Mouse (Mus musculus) ES-Bruce4 (cell line): ENCODE data around the gene Grb14. TPM values are rescaled to one million over a fixed set of nuclear protein-coding genes. Genes with fewer than 3 reads are reported as not detected.

Experiments
- H3K27ac ChIP-seq: 2 replicates; pipeline ENCODE4 v1.5.1; 2012; ENCODE audit warnings: low read length, inconsistent platforms; ENCODE audit not compliant: insufficient read depth
- H3K27me3 ChIP-seq: 2 replicates; pipeline ENCODE4 v1.6.1; 2012; ENCODE audit warnings: mild to moderate bottlenecking, low read length, inconsistent platforms; ENCODE audit not compliant: control insufficient read depth, poor library complexity, insufficient read depth, severe bottlenecking
- H3K36me3 ChIP-seq: 2 replicates; pipeline ENCODE4 v1.6.1; 2012; ENCODE audit warnings: inconsistent platforms, mild to moderate bottlenecking, low read length, moderate library complexity; ENCODE audit not compliant: control insufficient read depth, poor library complexity, insufficient read depth, severe bottlenecking
- H3K4me1 ChIP-seq: one replicate; pipeline ENCODE4 v1.8.1; 2011; ENCODE audit warnings: low read length; ENCODE audit not compliant: control insufficient read depth, insufficient read depth
- H3K4me3 ChIP-seq: 2 replicates; pipeline ENCODE4 v1.5.1; 2011; ENCODE audit warnings: low read depth, mild to moderate bottlenecking, low read length
- H3K9ac ChIP-seq: 2 replicates; pipeline ENCODE4 v1.6.1; 2012; ENCODE audit warnings: low read depth, mild to moderate bottlenecking, inconsistent platforms; ENCODE audit not compliant: poor library complexity, severe bottlenecking
- H3K9me3 ChIP-seq: replicated peaks from 2 replicates; pipeline ENCODE4 v1.6.1; 2012; ENCODE audit warnings: mild to moderate bottlenecking, low read length, inconsistent platforms; ENCODE audit not compliant: control insufficient read depth, poor library complexity, insufficient read depth, severe bottlenecking
- CTCF ChIP-seq: IDR thresholded peaks from one replicate; pipeline ENCODE4 v1.8.1; 2011; ENCODE audit warnings: low read depth, low read length
- EP300 ChIP-seq: IDR thresholded peaks from 2 replicates; pipeline ENCODE4 v1.6.1; 2011; ENCODE audit warnings: low read depth, low read length; ENCODE audit not compliant: insufficient read depth
- POLR2A ChIP-seq: IDR thresholded peaks from one replicate; pipeline ENCODE4 v1.8.1; 2011; ENCODE audit warnings: low read length; ENCODE audit not compliant: insufficient read depth
- polyA plus RNA-seq: library from polyadenylated mRNA; stranded (reverse); fragments of >200 nt; gene quantifications from 2 replicates; pipeline ENCODE4 v1.2.4, GENCODE M21; 2011; ENCODE audit warnings: low read depth; ENCODE audit not compliant: missing spikeins, insufficient read depth, insufficient read length

Gene Grb14
- polyA plus RNA-seq, result 3.2 and 3.4 TPM in 2 replicates

DNA sequence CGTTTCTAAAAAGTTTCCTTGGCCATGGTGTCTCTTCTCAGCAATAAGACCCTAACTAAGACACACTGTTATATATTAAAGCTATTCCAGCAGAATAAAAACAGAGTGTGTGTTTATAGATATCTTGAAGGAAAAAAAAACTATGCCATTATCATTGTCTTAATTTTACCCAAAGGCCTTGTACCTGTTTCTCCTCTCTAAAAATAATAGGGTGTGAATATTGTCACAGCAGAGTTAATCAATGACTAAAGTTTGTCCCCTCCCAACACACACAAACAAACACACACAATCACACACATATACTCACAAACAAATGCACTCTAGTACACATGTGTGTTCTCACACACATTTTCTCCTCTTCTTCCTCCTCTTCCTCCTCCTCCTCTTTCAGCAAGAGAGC is at the start of gene Grb14:
Gene Grb14 (minus strand): TSS at position 101 of the 400 bp plus-strand sequence.
- H3K9ac ChIP-seq, result no peak within 1 kb of the TSS
- no peaks in the 10 kb centered on the region for H3K9me3 ChIP-seq
- no peak within 1 kb of the TSS for H3K27ac ChIP-seq
- TF ChIP-seq EP300 (no peak), POLR2A (no peak), CTCF (no peak)
- no peak within 1 kb of the TSS for H3K4me3 ChIP-seq
- H3K27me3 ChIP-seq, result peaks cover 2% of the 10 kb centered on the region; the same call in 1 of the 2 replicates
- no peaks in the 10 kb centered on the region for H3K4me1 ChIP-seq
- no peaks in the 10 kb centered on the region for H3K36me3 ChIP-seq

DNA sequence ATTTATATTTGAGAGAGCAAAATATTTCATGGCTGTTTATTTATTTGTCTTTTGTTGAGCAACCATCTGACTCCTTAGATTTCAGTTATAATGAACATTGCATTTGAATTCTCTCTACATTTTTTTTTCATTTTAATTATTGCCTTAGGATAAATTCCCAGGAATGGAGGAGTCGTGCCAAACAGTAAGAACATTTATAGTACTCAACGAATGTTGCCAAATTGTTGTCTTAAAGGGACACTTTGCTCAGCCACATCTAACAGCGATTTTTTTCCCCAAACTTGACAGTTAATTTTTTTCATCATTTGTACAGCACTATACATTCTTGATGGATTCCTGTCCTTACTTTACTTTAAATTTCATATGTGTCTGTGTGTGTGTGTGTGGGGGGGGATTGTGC is 47.4 kb upstream of the Grb14 start:
- TF ChIP-seq POLR2A (no peak), EP300 (no peak), CTCF (no peak)
- Histone ChIP-seq H3K4me1 (no peaks in the 10 kb centered on the region), H3K4me3 (no peak overlapping the region), H3K36me3 (no peaks in the 10 kb centered on the region), H3K9ac (no peak overlapping the region), H3K27me3 (no peaks in the 10 kb centered on the region), H3K27ac (no peak overlapping the region), H3K9me3 (no peaks in the 10 kb centered on the region)

DNA sequence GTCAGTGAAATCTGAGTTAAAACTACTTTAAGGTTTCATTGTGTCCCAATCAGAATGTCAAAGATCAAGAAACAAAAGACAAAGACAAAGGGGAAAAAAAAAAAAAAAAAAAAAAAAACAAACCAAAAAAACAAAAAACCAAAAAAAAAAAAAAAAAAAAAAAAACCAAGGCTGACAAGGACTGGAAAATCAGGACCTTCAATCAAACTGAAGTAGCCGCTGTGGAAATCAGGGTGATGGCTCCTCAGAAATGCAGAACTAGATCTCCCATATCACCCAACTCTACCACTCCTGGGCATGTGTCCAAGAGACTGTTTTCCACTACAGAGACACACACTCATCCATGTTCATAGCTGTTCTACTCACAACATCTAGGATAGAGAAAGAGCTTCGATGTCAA is 29.0 kb upstream of the Grb14 start:
- TF ChIP-seq POLR2A, result no peak
- no peak for TF ChIP-seq EP300
- no peak for TF ChIP-seq CTCF
- H3K9ac ChIP-seq, result no peak overlapping the region

DNA sequence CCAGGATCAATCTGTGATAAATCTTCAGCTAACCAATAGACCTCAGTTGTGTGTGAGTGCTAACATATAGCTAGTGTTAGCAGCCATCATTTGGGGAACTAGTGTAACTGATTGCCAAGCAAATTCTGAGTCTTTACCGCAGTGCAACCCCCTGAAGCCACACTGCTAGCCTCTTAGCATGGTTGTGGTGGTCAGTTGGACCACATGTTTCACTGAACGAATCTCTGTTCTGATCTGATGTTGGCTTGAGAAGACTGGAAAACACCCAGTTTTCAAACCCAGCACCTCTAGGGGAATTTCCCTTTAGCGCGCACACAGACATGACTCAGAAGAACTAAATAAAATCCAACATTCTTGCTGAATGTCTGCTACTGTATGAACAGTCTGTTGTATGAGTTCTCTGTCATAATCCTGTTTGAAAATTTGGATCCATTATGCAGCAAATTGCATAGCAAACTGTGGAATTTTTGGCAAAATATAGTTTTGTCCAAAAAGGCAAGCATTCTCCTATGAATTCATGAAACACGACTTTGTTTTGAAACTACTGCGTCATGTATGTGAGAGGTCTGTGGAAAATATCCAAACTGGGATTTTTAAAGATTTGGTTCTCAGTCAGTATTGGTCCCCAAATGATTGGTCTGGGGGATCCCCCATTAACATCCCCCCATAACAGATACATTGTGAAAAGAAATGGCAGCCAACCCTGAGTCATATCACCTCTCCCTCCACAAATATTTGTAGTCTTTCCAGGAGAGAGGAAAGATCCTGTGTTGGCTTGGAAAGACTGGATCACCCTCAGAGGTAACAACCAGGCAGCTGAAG is 27.6 kb upstream of the Grb14 start:
- no peaks in the 10 kb centered on the region for H3K27me3 ChIP-seq
- H3K36me3 ChIP-seq, result no peaks in the 10 kb centered on the region
- TF ChIP-seq POLR2A, result no peak
- no peak for TF ChIP-seq CTCF
- TF ChIP-seq EP300, result no peak
- H3K9me3 ChIP-seq, result no peaks in the 10 kb centered on the region
- H3K4me1 ChIP-seq, result no peaks in the 10 kb centered on the region
- H3K4me3 ChIP-seq, result no peak overlapping the region
- no peak overlapping the region for H3K27ac ChIP-seq
- H3K9ac ChIP-seq, result no peak overlapping the region

More for the DNA sequence above, 29.0 kb upstream of the Grb14 start:
- H3K4me1 ChIP-seq, result no peaks in the 10 kb centered on the region
- no peaks in the 10 kb centered on the region for H3K27me3 ChIP-seq
- no peaks in the 10 kb centered on the region for H3K36me3 ChIP-seq
- H3K4me3 ChIP-seq, result no peak overlapping the region
- no peaks in the 10 kb centered on the region for H3K9me3 ChIP-seq
- H3K27ac ChIP-seq, result no peak overlapping the region

DNA sequence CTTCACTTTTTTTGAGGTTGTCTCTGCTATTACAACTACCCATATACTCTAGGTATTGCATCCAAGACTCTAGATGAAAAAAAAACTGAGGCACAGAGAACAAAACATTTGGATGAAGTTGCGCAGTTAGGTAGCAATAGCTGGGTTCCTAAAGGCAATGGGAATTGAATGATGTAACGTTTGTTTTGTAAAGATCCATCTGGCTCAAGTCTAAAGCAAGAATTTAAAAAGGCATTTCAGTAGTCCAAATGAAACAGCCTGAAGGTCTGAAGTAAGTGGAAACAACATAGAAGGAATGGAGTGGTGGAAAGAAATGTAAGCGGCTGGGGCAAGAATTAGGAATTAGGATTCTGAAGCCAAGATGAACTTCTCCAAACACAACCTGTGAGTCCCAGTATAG is 26.0 kb upstream of the Grb14 start:
- H3K4me3 ChIP-seq, result no peak overlapping the region
- no peak overlapping the region for H3K9ac ChIP-seq
- H3K9me3 ChIP-seq, result no peaks in the 10 kb centered on the region

DNA sequence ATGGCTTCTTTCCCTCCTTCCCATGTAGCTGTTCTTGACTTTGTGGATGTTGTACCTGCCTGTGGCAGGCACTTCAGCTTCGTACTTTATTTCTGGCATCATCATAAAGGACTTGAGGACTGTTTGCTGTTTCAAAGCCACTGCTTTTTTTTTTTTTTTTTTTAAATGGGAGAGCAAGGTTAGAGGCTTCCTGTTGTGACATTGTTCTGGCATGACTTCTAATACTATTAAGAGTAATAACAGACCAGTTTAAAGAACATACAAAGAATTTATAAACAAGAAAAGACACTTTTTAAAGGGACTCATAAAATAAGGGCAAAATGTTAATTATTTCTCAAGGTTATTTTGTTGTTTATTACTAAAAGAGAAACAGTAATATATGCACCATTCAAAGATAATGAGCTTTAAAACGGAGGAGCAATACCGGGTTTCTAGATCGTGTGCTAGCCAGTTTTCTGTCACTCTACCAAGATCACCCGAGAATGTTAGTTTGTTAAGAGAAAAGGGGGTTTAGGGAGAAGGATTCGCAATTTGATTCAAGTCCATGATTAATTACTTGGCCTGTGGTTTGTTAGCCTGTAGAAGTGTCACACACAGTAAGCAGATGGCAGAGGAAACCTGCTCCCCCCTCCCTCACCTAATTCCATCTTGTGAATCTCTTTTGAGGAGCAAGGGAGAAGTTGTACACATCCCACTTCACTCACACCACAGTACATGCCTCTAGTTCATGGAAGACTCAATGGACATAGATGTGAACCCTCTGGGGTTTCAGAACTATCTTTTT is 23.6 kb upstream of the Grb14 start:
- Histone ChIP-seq H3K27ac (no peak overlapping the region), H3K36me3 (no peaks in the 10 kb centered on the region), H3K9ac (no peak overlapping the region), H3K27me3 (no peaks in the 10 kb centered on the region), H3K4me1 (no peaks in the 10 kb centered on the region), H3K4me3 (no peak overlapping the region), H3K9me3 (no peaks in the 10 kb centered on the region; the same call in 1 of the 2 replicates)
- TF ChIP-seq CTCF, result no peak
- no peak for TF ChIP-seq EP300
- TF ChIP-seq POLR2A, result no peak

More for the DNA sequence above, 26.0 kb upstream of the Grb14 start:
- H3K4me1 ChIP-seq, result no peaks in the 10 kb centered on the region
- H3K27me3 ChIP-seq, result no peaks in the 10 kb centered on the region
- H3K36me3 ChIP-seq, result no peaks in the 10 kb centered on the region
- H3K27ac ChIP-seq, result no peak overlapping the region
- no peak for TF ChIP-seq CTCF
- TF ChIP-seq POLR2A, result no peak
- no peak for TF ChIP-seq EP300
